Mouse (Mus musculus): ENCODE measurements at regions not wholly inside any gene's neighbourhood (a gene's known extent, or its start where the extent isn't known, plus 50 kb on each side); places are given as distances from the start of the nearest gene placed in this dataset.

GRCm38 (mm10) chr19:14752646-14753045 is 154.8 kb upstream of the Tle4 start:
- no peak for DNase-seq

GRCm38 (mm10) chr19:14742361-14742760 is 144.5 kb upstream of the Tle4 start:
- DNase-seq = no peak

GRCm38 (mm10) chr19:14740936-14741335 is 143.1 kb upstream of the Tle4 start:
- no peak for DNase-seq

GRCm38 (mm10) chr19:14740139-14740538 is 142.3 kb upstream of the Tle4 start:
- DNase-seq = no peak

- no peak for DNase-seq
Observed at GRCm38 (mm10) chr19:14736514-14736913, 138.7 kb upstream of the Tle4 start.

- DNase-seq = no peak
Observed at GRCm38 (mm10) chr19:14725329-14725728, 127.5 kb upstream of the Tle4 start.

GRCm38 (mm10) chr19:14724637-14725036 is 126.8 kb upstream of the Tle4 start:
- DNase-seq = no peak

- DNase-seq = no peak
Observed at GRCm38 (mm10) chr19:14705791-14706190, 107.9 kb upstream of the Tle4 start.

GRCm38 (mm10) chr19:14701116-14701515 is 103.3 kb upstream of the Tle4 start:
- DNase-seq = no peak

- DNase-seq = no peak
Observed at GRCm38 (mm10) chr19:14695369-14695768, 97.5 kb upstream of the Tle4 start.

- DNase-seq = no peak
Observed at GRCm38 (mm10) chr19:14692183-14692582, 94.3 kb upstream of the Tle4 start.

- no peak for DNase-seq
Observed at GRCm38 (mm10) chr19:14685628-14686027, 87.8 kb upstream of the Tle4 start.

GRCm38 (mm10) chr19:14684669-14685068 is 86.8 kb upstream of the Tle4 start:
- no peak for DNase-seq

- DNase-seq = peak; percentile 6
Observed at GRCm38 (mm10) chr19:14681306-14681705, 83.5 kb upstream of the Tle4 start.

GRCm38 (mm10) chr19:14679776-14680175 is 81.9 kb upstream of the Tle4 start:
- DNase-seq = no peak

- DNase-seq = no peak
Observed at GRCm38 (mm10) chr19:14678584-14678983, 80.7 kb upstream of the Tle4 start.

- no peak for DNase-seq
Observed at GRCm38 (mm10) chr19:14676929-14677328, 79.1 kb upstream of the Tle4 start.

GRCm38 (mm10) chr19:14670821-14671104 is 72.9 kb upstream of the Tle4 start:
- DNase-seq = peak; percentile 9

GRCm38 (mm10) chr19:14670078-14670820 is 72.4 kb upstream of the Tle4 start:
- DNase-seq = no peak

- no peak for DNase-seq
Observed at GRCm38 (mm10) chr19:14668512-14669181, 70.8 kb upstream of the Tle4 start.

- DNase-seq = no peak
Observed at GRCm38 (mm10) chr19:14664682-14665417, 67.0 kb upstream of the Tle4 start.

- no peak for DNase-seq
Observed at GRCm38 (mm10) chr19:14664096-14664586, 66.3 kb upstream of the Tle4 start.

- DNase-seq = no peak
Observed at GRCm38 (mm10) chr19:14663350-14663749, 65.5 kb upstream of the Tle4 start.

GRCm38 (mm10) chr19:14659725-14660124 is 61.9 kb upstream of the Tle4 start:
- DNase-seq = no peak
